Mouse (Mus musculus) heart, embryonic 13.5 days (tissue): ENCODE measurements at regions not wholly inside any gene's neighbourhood (a gene's known extent, or its start where the extent isn't known, plus 50 kb on each side); places are given as distances from the start of the nearest gene placed in this dataset.
A peak's percentile ranks its signal among the peaks of the same experiment; 100 is the strongest.

Source experiments
- ATAC-seq: fragments of 200-750 bp; cut with Nextera tagmentation; 2 replicates; pipeline ENCODE4 v1.8.0; 2017; ENCODE audit warnings: moderate TSS enrichment; ENCODE audit not compliant: insufficient number of reproducible peaks, low FRiP score, low TSS enrichment; ENCODE audit errors: extremely low read depth
- H3K27ac ChIP-seq: fragments of 300-500 bp; sonication (generic); replicated peaks from 2 replicates; pipeline ENCODE4 v1.5.1; 2015; ENCODE audit warnings: moderate library complexity, mild to moderate bottlenecking, inconsistent platforms
- H3K27me3 ChIP-seq: fragments of 300-500 bp; sonication (generic); replicated peaks from 2 replicates; pipeline ENCODE4 v1.6.1; 2015; ENCODE audit warnings: mild to moderate bottlenecking, inconsistent platforms
- H3K36me3 ChIP-seq: fragments of 300-500 bp; sonication (generic); 2 replicates; pipeline ENCODE4 v1.6.1; 2015; ENCODE audit warnings: mild to moderate bottlenecking, inconsistent platforms
- H3K4me1 ChIP-seq: fragments of 300-500 bp; sonication (generic); 2 replicates; pipeline ENCODE4 v1.6.1; 2015; ENCODE audit warnings: inconsistent platforms
- H3K4me2 ChIP-seq: fragments of 300-500 bp; sonication (generic); 2 replicates; pipeline ENCODE4 v1.6.1; 2015; ENCODE audit warnings: inconsistent platforms, mild to moderate bottlenecking, moderate library complexity
- H3K4me3 ChIP-seq: fragments of 300-500 bp; sonication (generic); 2 replicates; pipeline ENCODE4 v1.5.1; 2015; ENCODE audit warnings: moderate library complexity, mild to moderate bottlenecking, inconsistent platforms
- H3K9ac ChIP-seq: fragments of 300-500 bp; sonication (generic); 2 replicates; pipeline ENCODE4 v1.6.1; 2015; ENCODE audit warnings: inconsistent platforms, mild to moderate bottlenecking, moderate library complexity
- H3K9me3 ChIP-seq: fragments of 300-500 bp; sonication (generic); 2 replicates; pipeline ENCODE4 v1.6.1; 2016; ENCODE audit warnings: inconsistent platforms
- WGBS: fragments of 180-500 bp; shearing (Covaris S2); methylation state at CpG from one replicate; pipeline ENCODE4 v1.1.7; 2015; ENCODE audit warnings: mixed read lengths; 5-methylcytosine and 5-hydroxymethylcytosine counted together

DNA sequence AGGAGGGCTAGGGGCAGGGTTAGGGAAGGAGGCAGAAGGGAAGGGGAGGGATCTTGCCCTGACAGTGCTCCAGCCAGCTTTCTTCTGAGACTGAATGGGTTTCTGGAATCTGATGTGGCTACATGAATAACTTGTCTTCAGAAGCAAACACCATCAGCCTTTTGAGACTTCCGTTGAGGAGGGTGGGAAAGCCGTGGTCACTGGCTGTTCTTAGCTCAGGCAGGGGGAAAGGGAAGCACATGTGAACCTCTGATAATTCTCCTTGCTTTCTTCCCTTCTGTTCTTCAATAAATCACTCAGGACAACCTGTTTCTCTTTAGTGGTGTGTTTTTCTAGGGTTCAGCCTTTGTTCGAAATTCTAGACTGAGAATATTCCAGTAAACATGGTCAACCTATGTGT lies 148.9 kb downstream of the Bcl11a start:
- no peak overlapping the region for H3K4me2 ChIP-seq
- no peak overlapping the region for H3K4me3 ChIP-seq
- H3K4me1 ChIP-seq: no peaks in the 10 kb centered on the region
- no peaks in the 10 kb centered on the region for H3K36me3 ChIP-seq
- H3K27me3 ChIP-seq: no peaks in the 10 kb centered on the region
- WGBS: 61% methylated on average over 3 of the region's 3 CpGs
- H3K9ac ChIP-seq: no peak overlapping the region
- no peak overlapping the region for H3K27ac ChIP-seq
- ATAC-seq: no peak
- H3K9me3 ChIP-seq: no peaks in the 10 kb centered on the region

DNA sequence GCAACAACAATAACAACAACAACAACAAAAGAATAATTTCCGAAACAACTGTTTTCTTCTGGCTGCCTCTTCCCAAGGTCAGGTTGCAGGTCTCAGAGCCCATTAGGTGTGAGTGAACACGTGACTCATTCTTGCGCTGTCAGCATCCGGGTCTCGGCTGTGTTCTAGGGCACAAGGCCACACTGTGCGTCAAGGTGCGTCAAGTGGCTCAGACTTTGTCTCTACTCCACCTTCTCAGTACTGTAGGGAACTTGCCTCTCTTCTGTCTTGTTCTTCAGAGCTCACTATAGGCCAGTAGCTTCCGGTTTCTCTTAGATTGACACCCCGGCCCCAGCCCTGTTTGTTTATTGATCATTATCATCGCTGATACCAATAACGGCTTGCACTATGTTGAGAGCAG lies 155.5 kb downstream of the Bcl11a start:
- no peak overlapping the region for H3K4me2 ChIP-seq
- peaks cover 25% of the 10 kb centered on the region for H3K4me1 ChIP-seq
- no peaks in the 10 kb centered on the region for H3K27me3 ChIP-seq
- no peak for ATAC-seq
- no peak overlapping the region for H3K9ac ChIP-seq
- no peaks in the 10 kb centered on the region for H3K9me3 ChIP-seq
- H3K36me3 ChIP-seq: no peaks in the 10 kb centered on the region
- H3K4me3 ChIP-seq: no peak overlapping the region
- 64% methylated on average over 11 of the region's 11 CpGs for WGBS
- no peak overlapping the region for H3K27ac ChIP-seq

DNA sequence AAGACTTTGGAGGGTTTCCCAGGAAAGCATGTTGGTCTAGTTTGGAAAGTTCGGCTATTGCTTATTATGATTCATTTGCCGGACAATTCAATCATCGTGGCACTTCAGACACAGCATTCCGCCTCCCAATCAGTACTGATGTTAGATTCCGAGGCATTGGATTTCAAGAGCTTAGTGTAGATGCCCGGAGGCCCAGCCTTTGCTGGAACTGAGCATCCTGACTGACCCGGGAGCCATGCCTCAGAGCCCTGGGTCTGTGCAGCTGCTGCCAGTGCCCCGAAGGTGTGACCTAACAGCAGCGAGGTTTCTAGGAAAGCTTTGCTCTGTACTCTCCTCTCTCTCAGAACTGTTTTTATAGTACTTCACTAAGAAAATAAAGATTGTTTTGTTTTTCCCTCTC lies 156.0 kb downstream of the Bcl11a start:
- no peak for ATAC-seq
- Histone ChIP-seq H3K9ac (no peak overlapping the region), H3K36me3 (no peaks in the 10 kb centered on the region), H3K4me2 (no peak overlapping the region), H3K4me1 (peaks cover 26% of the 10 kb centered on the region), H3K27ac (no peak overlapping the region), H3K4me3 (no peak overlapping the region), H3K9me3 (no peaks in the 10 kb centered on the region), H3K27me3 (no peaks in the 10 kb centered on the region)
- WGBS: 35% methylated on average over 9 of the region's 9 CpGs

DNA sequence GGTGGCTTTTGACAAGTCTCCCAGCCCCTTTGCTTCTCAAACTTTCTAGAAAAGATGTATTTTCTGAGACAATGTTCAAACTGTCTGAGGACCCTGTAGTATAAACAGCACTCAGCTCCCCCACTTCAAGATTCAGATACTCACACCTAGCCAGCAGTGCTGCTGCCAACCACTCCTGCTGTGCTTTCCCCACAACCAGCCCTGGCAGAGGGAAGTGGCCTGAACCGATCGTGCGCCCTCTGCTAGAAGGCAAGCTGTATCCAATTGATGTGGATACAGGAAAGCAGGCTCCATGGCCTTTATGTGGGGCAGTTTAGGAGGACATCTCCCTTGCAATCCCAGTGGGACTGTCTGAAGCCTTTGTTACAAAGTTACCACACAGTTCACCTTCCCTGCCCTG lies 156.6 kb downstream of the Bcl11a start:
- Histone ChIP-seq H3K27ac (no peak overlapping the region), H3K4me1 (peaks cover 32% of the 10 kb centered on the region), H3K9me3 (no peaks in the 10 kb centered on the region), H3K27me3 (no peaks in the 10 kb centered on the region), H3K4me2 (no peak overlapping the region), H3K36me3 (no peaks in the 10 kb centered on the region), H3K9ac (no peak overlapping the region), H3K4me3 (no peak overlapping the region)
- no peak for ATAC-seq
- WGBS: 59% methylated on average over 3 of the region's 3 CpGs

DNA sequence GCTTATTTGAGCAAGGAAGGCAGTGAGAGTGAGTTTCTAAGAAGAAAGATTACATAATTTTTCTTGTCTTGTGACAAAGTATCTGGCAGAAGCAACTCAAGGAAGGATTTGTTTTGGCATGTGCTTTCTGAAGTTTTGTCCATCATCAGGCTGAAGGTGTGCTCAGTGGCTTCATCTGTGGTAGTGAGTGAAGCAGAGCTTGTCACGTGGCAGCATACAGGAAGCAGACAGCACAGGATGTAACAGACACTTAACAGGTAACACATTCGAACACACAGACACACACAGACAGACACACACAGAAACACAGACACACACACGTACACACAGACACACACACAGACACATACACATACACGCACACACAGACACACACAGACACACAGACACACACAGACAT lies 157.5 kb downstream of the Bcl11a start:
- H3K27ac ChIP-seq: no peak overlapping the region
- no peak overlapping the region for H3K9ac ChIP-seq
- H3K4me2 ChIP-seq: no peak overlapping the region
- H3K27me3 ChIP-seq: no peaks in the 10 kb centered on the region
- 72% methylated on average over 4 of the region's 4 CpGs for WGBS
- no peaks in the 10 kb centered on the region for H3K9me3 ChIP-seq
- no peaks in the 10 kb centered on the region for H3K36me3 ChIP-seq
- peaks cover 38% of the 10 kb centered on the region for H3K4me1 ChIP-seq
- no peak for ATAC-seq
- no peak overlapping the region for H3K4me3 ChIP-seq

DNA sequence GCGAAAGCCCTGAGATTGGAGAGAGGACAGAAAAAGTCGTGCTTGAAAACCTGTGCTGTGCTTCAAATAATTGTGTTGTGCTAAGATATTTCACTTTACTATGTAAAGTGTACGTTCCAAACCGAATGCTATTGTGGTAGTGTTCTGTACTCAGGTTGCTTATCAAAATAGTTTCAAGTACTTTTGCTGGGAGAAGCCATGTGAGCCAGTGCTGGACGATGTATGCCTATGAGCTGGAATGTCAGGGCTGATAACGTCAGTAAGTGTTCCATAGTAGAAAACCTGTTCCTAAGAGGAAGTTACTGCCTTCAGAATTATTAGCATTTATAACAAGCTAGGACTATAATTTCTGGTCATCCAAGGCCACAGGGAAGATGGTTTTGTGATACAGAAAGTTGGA lies 161.8 kb downstream of the Bcl11a start:
- H3K27me3 ChIP-seq: no peaks in the 10 kb centered on the region
- H3K9me3 ChIP-seq: no peaks in the 10 kb centered on the region
- H3K4me3 ChIP-seq: no peak overlapping the region
- ATAC-seq: no peak
- H3K4me2 ChIP-seq: no peak overlapping the region
- H3K27ac ChIP-seq: peak overlapping the region; percentile 74
- no peak overlapping the region for H3K9ac ChIP-seq
- peaks cover 42% of the 10 kb centered on the region for H3K4me1 ChIP-seq
- H3K36me3 ChIP-seq: no peaks in the 10 kb centered on the region
- WGBS: 32% methylated on average over 6 of the region's 6 CpGs

DNA sequence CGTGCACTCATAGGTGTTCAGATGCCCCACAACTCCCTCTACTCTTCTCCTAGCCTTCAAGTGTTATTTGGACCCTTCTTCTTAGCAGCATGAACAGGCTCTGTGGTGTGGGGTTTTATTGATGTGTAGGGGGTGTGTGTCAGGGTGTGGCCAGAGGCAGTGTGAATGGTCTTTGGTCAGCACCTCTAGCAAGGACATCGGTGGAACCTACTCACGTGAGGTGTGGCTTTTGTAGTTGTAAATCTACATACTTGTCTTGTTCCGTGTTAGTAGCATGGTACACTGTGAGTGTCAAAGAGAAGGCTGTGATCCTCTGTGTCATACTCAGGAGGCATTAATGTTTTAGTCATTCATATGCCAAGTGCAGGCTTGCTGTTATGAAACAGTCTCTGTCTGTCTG lies 164.2 kb downstream of the Bcl11a start:
- 72% methylated on average over 4 of the region's 4 CpGs for WGBS

DNA sequence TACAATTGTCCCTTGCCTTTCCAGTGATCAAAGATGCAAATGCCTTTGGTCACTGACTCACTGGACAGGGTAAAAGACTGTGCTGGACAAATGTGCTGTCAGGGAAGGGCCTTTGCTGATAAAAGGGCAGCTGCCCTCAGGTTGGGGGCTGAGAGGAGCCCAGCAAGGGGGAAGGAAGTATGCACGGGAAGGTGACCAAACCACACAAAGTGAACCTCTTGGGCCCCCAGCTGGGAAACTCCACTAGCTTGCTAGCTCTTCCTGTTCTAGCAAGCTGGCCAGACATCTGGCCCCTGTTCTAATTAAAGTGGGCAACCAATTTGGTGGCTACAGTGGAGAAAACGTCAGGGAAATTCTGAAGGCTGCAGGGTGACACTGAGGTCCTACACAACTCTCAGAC lies 165.0 kb downstream of the Bcl11a start:
- no peak for ATAC-seq
- no peaks in the 10 kb centered on the region for H3K36me3 ChIP-seq
- H3K4me3 ChIP-seq: no peak overlapping the region
- no peak overlapping the region for H3K4me2 ChIP-seq
- WGBS: 12% methylated on average over 2 of the region's 2 CpGs
- H3K4me1 ChIP-seq: peaks cover 31% of the 10 kb centered on the region
- H3K27me3 ChIP-seq: no peaks in the 10 kb centered on the region
- H3K27ac ChIP-seq: no peak overlapping the region
- H3K9me3 ChIP-seq: peaks cover 5% of the 10 kb centered on the region; the same call in 1 of the 2 replicates
- no peak overlapping the region for H3K9ac ChIP-seq

More for the DNA sequence above, 164.2 kb downstream of the Bcl11a start:
- no peak for ATAC-seq
- no peak overlapping the region for H3K4me3 ChIP-seq
- H3K27me3 ChIP-seq: no peaks in the 10 kb centered on the region
- no peak overlapping the region for H3K4me2 ChIP-seq
- H3K4me1 ChIP-seq: peaks cover 39% of the 10 kb centered on the region
- H3K36me3 ChIP-seq: no peaks in the 10 kb centered on the region
- H3K9ac ChIP-seq: no peak overlapping the region
- H3K27ac ChIP-seq: no peak overlapping the region
- peaks cover 3% of the 10 kb centered on the region; the same call in 1 of the 2 replicates for H3K9me3 ChIP-seq

DNA sequence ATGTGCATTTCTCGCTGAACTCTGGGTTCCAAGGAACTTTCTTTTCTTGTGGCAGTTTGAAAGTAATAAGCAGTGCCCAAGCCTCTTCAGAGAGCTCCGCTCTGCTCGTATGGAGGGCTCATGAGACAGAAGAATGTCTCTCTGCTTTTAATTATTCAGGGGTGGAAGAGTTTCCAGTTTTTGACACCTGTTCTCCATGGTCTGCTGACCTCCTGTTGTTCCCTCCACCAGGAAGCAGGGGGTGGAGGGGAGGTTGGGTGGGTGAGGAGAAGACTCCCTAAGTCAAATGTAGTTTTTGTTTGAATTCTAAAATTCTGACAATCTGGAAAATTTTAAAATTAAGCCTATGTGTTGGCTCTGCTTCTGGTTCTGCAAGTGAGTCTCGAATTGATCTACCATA lies 167.5 kb downstream of the Bcl11a start:
- Histone ChIP-seq H3K27ac (no peak overlapping the region), H3K9ac (no peak overlapping the region), H3K4me3 (no peak overlapping the region), H3K4me2 (no peak overlapping the region), H3K27me3 (no peaks in the 10 kb centered on the region), H3K4me1 (peaks cover 17% of the 10 kb centered on the region), H3K36me3 (no peaks in the 10 kb centered on the region), H3K9me3 (peaks cover 5% of the 10 kb centered on the region; the same call in 1 of the 2 replicates)
- 75% methylated on average over 4 of the region's 4 CpGs for WGBS
- ATAC-seq: no peak

DNA sequence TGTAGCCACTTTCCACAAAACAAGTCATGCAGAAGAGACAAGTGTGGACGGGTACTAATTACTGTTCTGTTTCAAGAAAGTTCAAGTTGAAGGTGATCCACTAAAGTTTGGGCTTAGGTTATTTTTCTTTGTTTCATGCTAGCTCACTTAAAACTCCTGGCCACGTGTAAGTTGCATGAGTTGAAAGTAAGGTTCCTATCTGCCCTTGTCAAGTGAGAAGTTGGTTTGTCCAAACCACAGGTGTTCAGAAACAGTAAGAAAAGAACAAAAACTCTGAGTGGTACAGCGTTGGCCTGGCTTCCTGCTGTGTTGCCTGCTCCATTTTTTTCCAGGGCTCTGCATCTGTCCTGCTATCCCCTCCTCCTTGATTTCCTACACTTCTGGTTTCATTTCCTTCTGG lies 168.5 kb downstream of the Bcl11a start:
- H3K4me3 ChIP-seq: no peak overlapping the region
- 79% methylated on average over 3 of the region's 3 CpGs for WGBS

DNA sequence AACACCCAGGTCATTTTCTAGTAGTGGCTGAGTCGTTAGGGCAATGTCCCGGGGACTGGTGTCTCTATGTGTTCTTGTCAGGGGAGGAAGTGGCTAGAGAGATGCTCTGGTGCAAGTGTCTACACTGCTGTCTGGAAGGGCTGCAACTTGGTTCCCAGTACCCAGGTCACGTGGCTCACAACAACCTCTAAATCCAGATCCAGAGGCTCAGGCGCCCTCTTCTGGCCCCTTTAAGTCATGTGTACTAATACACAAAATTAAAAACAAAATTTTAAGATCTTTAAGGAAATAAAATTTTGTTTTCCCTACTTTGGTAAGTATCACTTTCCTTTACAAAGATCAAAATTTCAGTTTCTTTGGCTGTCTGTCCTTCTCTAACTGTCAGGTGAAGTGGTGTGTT lies 169.4 kb downstream of the Bcl11a start:
- no peak for ATAC-seq
- Histone ChIP-seq H3K9ac (no peak overlapping the region), H3K4me3 (no peak overlapping the region), H3K36me3 (no peaks in the 10 kb centered on the region), H3K4me2 (no peak overlapping the region), H3K9me3 (peaks cover 5% of the 10 kb centered on the region; the same call in 1 of the 2 replicates), H3K27me3 (no peaks in the 10 kb centered on the region), H3K4me1 (peaks cover 13% of the 10 kb centered on the region), H3K27ac (no peak overlapping the region)
- 87% methylated on average over 4 of the region's 4 CpGs for WGBS

More for the DNA sequence above, 168.5 kb downstream of the Bcl11a start:
- H3K4me2 ChIP-seq: no peak overlapping the region
- no peaks in the 10 kb centered on the region for H3K36me3 ChIP-seq
- peaks cover 13% of the 10 kb centered on the region for H3K4me1 ChIP-seq
- peaks cover 5% of the 10 kb centered on the region; the same call in 1 of the 2 replicates for H3K9me3 ChIP-seq
- H3K9ac ChIP-seq: no peak overlapping the region
- ATAC-seq: no peak
- no peak overlapping the region for H3K27ac ChIP-seq
- no peaks in the 10 kb centered on the region for H3K27me3 ChIP-seq

DNA sequence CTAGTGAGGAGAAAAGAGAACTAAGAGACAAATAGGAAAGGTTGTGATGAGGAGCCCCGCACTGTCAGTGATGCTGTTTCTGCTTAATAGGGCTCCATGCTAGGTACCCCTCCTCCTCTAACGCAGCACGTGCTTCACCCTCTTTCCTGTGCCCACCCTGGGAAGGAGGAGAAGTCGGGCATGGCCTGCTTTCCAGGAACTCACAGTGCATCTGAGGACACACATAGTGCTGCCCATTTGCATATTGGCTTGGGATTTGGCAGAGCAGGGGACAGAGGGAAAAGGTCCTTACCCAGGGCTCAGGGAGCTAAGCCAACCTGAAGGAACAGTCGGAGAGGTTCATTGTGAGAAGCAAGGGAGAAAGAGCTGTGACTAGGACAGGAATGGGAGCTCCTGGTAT lies 173.7 kb downstream of the Bcl11a start:
- H3K9ac ChIP-seq: no peak overlapping the region
- no peaks in the 10 kb centered on the region for H3K4me1 ChIP-seq
- H3K27ac ChIP-seq: no peak overlapping the region
- no peaks in the 10 kb centered on the region for H3K36me3 ChIP-seq
- no peaks in the 10 kb centered on the region for H3K27me3 ChIP-seq
- no peak for ATAC-seq
- H3K4me3 ChIP-seq: no peak overlapping the region
- WGBS: 52% methylated on average over 5 of the region's 5 CpGs
- H3K9me3 ChIP-seq: peaks cover 5% of the 10 kb centered on the region; the same call in 1 of the 2 replicates
- no peak overlapping the region for H3K4me2 ChIP-seq
